Mouse (Mus musculus) limb, embryonic 11.5 days (tissue): ENCODE data around the gene Brd3. TPM values are rescaled to one million over a fixed set of nuclear protein-coding genes. Genes with fewer than 3 reads are reported as not detected.
"Not testable (repeated sequence)": the region's sequence is repeated elsewhere in the genome, so short reads cannot be mapped to it uniquely, and the experiment has no call there.

ENCODE experiments used
- ATAC-seq: fragments of 200-750 bp; cut with Nextera tagmentation; 2 replicates; pipeline ENCODE4 v1.8.0; 2017; ENCODE audit warnings: low read depth; ENCODE audit not compliant: insufficient number of reproducible peaks, low FRiP score, low TSS enrichment
- DNase-seq: peaks from one replicate; pipeline ENCODE4 v3.0.0-alpha.2; 2015; ENCODE audit warnings: low spot score
- H3K27ac ChIP-seq: fragments of 300-500 bp; sonication (generic); replicated peaks from 2 replicates; pipeline ENCODE4 v1.5.1; 2014; ENCODE audit warnings: low read depth, mild to moderate bottlenecking, low read length
- H3K27me3 ChIP-seq: fragments of 300-500 bp; sonication (generic); 2 replicates; pipeline ENCODE4 v1.6.1; 2014; ENCODE audit warnings: mild to moderate bottlenecking, low read length, mixed read lengths; ENCODE audit not compliant: control insufficient read depth, insufficient read depth
- H3K36me3 ChIP-seq: fragments of 300-500 bp; sonication (generic); 2 replicates; pipeline ENCODE4 v1.6.1; 2014; ENCODE audit warnings: mild to moderate bottlenecking, low read length, moderate library complexity, mixed read lengths; ENCODE audit not compliant: control insufficient read depth, insufficient read depth
- H3K4me1 ChIP-seq: fragments of 300-500 bp; sonication (generic); 2 replicates; pipeline ENCODE4 v1.6.1; 2014; ENCODE audit warnings: low read length, mixed read lengths; ENCODE audit not compliant: control insufficient read depth, insufficient read depth
- H3K4me2 ChIP-seq: fragments of 300-500 bp; sonication (generic); 2 replicates; pipeline ENCODE4 v1.6.1; 2014; ENCODE audit warnings: low read depth, mild to moderate bottlenecking, moderate library complexity; ENCODE audit not compliant: severe bottlenecking
- H3K4me3 ChIP-seq: fragments of 300-500 bp; sonication (generic); 2 replicates; pipeline ENCODE4 v1.5.1; 2014; ENCODE audit warnings: low read depth, low read length
- H3K9ac ChIP-seq: fragments of 300-500 bp; sonication (generic); 2 replicates; pipeline ENCODE4 v1.6.1; 2014; ENCODE audit warnings: mild to moderate bottlenecking, low read length
- H3K9me3 ChIP-seq: fragments of 300-500 bp; sonication (generic); 2 replicates; pipeline ENCODE4 v1.6.1; 2016; ENCODE audit warnings: low read length; ENCODE audit not compliant: control insufficient read depth
- WGBS: fragments of 180-500 bp; shearing (Covaris S2); extraction: QIAGEN DNeasy Blood & Tissue Kit; methylation state at CpG from one replicate; pipeline ENCODE4 v1.1.7; 2014; 5-methylcytosine and 5-hydroxymethylcytosine counted together
- polyA plus RNA-seq: library from polyadenylated mRNA; unstranded; fragments of >200 nt; fragmentation: Nextera tagmentation; extraction: Ambion mirVana; gene quantifications from 2 replicates; pipeline ENCODE4 v1.2.1, GENCODE M21; 2014

Brd3 gene
- polyA plus RNA-seq, 1 experiment from 2014 or later, result 223 TPM

DNA sequence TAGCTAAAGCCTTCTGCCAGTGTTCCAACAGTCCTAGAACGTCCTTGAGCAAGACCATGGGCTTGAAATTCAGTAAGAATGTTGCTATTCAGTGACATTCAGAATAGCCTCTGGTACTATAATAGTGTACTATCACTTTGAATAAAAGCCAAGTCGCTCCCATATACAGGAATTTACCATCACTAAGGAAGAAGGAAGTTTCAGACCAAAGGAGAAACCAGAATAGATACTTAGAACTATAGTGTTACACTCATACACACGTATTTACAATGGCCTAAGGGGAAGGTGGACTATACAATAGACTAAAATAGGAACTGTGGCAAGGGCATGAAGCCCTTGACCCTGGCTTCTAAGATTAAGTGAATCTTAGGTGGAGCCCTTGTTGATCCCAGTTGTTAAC is 38.1 kb upstream of the Brd3 start:
- not testable (repeated sequence) for H3K4me3 ChIP-seq, H3K36me3 ChIP-seq, DNase-seq, H3K27me3 ChIP-seq, H3K4me1 ChIP-seq, H3K9ac ChIP-seq, H3K4me2 ChIP-seq, H3K9me3 ChIP-seq, H3K27ac ChIP-seq, ATAC-seq
- 77% methylated on average over 3 of the region's 3 CpGs for WGBS

- 85% methylated on average over 6 of the region's 6 CpGs for WGBS
- no peaks in the 10 kb centered on the region for H3K27me3 ChIP-seq
- no peak overlapping the region for H3K4me2 ChIP-seq
- H3K4me3 ChIP-seq, result no peak overlapping the region
- H3K4me1 ChIP-seq, result peaks cover 5% of the 10 kb centered on the region
- H3K36me3 ChIP-seq, result no peaks in the 10 kb centered on the region
- no peaks in the 10 kb centered on the region; the same call in 1 of the 2 replicates for H3K9me3 ChIP-seq
- ATAC-seq, result no peak
- DNase-seq, result no peak
- H3K27ac ChIP-seq, result no peak overlapping the region
- no peak overlapping the region for H3K9ac ChIP-seq
Observed at GRCm38 (mm10) chr2:27544613-27545012, 37.2 kb upstream of the Brd3 start.

GRCm38 (mm10) chr2:27541225-27541624 is 33.8 kb upstream of the Brd3 start:
- Histone ChIP-seq H3K9ac (peak overlapping the region; percentile 8; the same call in 1 of the 2 replicates), H3K4me3 (no peak overlapping the region), H3K27ac (no peak overlapping the region), H3K36me3 (no peaks in the 10 kb centered on the region), H3K4me1 (peaks cover 5% of the 10 kb centered on the region), H3K9me3 (no peaks in the 10 kb centered on the region; the same call in 1 of the 2 replicates), H3K27me3 (no peaks in the 10 kb centered on the region), H3K4me2 (no peak overlapping the region)
- no peak for DNase-seq
- 91% methylated on average over 3 of the region's 3 CpGs for WGBS
- no peak for ATAC-seq

DNA sequence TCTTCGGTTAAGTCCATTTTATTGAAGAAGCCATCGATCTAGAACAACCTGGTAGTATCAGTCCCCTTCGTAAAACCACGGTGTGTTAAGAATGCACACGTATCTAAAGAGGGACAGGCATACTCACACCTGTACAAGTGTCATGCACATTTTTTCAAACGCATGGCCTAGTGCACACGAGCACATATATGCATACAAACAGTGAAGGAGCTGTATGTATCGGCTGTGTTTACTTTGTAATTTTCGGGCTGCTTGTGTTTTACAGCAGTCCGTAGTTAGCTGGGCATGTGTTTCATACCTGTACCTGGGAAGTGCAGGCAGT is 33.0 kb upstream of the Brd3 start:
- H3K9ac ChIP-seq, result peak overlapping the region; percentile 53
- WGBS, result 29% methylated on average over 10 of the region's 10 CpGs
- peaks cover 6% of the 10 kb centered on the region; the same call in 1 of the 2 replicates for H3K36me3 ChIP-seq
- H3K27me3 ChIP-seq, result no peaks in the 10 kb centered on the region
- peak overlapping the region; percentile 43; the same call in 1 of the 2 replicates for H3K27ac ChIP-seq
- ATAC-seq (no peak; the same call in 1 of the 2 replicates), DNase-seq (no peak)
- H3K4me1 ChIP-seq, result peaks cover 5% of the 10 kb centered on the region
- H3K9me3 ChIP-seq, result no peaks in the 10 kb centered on the region; the same call in 1 of the 2 replicates
- peak overlapping the region; percentile 50 for H3K4me2 ChIP-seq
- H3K4me3 ChIP-seq, result peak overlapping the region; percentile 16

GRCm38 (mm10) chr2:27539772-27540514 is 32.5 kb upstream of the Brd3 start:
- H3K4me3 ChIP-seq, result peak overlapping the region; percentile 16
- ATAC-seq (peak; percentile 98), DNase-seq (peak; percentile 95)
- peaks cover 5% of the 10 kb centered on the region for H3K4me1 ChIP-seq
- peak overlapping the region; percentile 43; the same call in 1 of the 2 replicates for H3K27ac ChIP-seq
- peaks cover 6% of the 10 kb centered on the region; the same call in 1 of the 2 replicates for H3K36me3 ChIP-seq
- H3K9me3 ChIP-seq, result no peaks in the 10 kb centered on the region; the same call in 1 of the 2 replicates
- peak overlapping the region; percentile 53 for H3K9ac ChIP-seq
- H3K27me3 ChIP-seq, result no peaks in the 10 kb centered on the region
- H3K4me2 ChIP-seq, result peak overlapping the region; percentile 50
- WGBS, result under 1% methylated on average over 46 of the region's 46 CpGs

DNA sequence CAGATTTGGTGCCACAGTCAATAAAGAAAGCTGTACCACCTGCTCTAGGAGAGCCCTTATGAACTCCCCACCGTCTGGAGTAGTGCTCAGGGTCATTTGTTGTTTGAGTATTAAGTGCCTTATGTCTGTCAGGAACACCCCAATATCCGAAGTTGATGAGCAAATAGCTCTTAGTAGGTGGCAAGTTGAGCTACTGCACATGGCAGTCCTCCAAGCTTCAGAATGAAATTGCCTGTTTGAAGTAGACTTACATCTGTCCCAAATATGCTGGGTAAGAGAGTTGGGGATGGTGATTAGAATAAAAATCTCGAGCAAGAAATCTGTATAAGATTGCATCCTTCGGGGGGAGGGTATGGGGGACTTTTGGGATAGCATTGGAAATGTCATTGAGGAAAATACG is 31.9 kb upstream of the Brd3 start:
- Histone ChIP-seq H3K4me3 (no peak overlapping the region), H3K36me3 (peaks cover 9% of the 10 kb centered on the region), H3K27ac (no peak overlapping the region), H3K4me2 (peak overlapping the region; percentile 16; the same call in 1 of the 2 replicates), H3K4me1 (peaks cover 5% of the 10 kb centered on the region), H3K9me3 (no peaks in the 10 kb centered on the region; the same call in 1 of the 2 replicates), H3K9ac (peak overlapping the region; percentile 28; the same call in 1 of the 2 replicates), H3K27me3 (no peaks in the 10 kb centered on the region)
- 20% methylated on average over 5 of the region's 5 CpGs for WGBS
- ATAC-seq, result 0 out of 2 replicates have a peak, but pooled peaks have one; percentile 2
- peak; percentile 38 for DNase-seq

DNA sequence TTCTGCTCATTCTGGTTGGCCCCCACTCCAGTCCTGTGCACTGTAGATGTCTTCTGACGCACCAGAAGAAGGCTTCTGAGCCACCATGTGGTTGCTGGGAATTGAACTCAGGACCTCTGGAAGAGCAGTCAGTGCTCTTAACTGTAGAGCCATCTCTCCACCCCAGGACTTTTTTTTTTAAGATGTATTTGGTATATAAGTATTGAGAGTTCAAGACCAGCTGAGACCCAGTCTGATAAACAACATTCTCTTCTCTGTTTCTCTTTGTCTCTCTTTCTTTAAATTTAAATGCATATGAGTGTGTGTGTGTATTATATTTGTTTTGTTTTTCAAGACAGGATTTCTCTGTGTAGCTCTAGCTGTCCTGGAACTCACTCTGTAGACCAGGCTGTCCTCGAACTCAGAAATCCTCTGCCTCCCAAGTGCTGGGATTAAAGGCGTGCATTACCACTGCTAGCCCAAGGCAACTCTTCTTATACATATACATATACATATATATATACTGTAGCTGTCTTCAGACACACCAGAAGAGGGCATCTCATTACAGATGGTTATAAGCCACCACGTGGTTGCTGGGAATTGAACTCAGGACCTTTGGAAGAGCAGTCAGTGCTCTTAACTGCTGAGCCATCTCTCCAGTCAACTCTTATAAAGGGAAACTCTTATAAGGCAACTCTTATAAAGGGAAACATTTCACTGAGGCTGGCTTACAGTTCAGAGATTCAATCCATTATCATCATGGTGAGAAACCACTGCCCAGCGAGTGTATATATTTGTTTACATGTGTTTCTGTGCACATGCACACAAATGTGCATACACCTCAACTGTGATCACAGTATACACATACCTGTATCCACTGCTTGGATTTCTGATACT is 31.2 kb upstream of the Brd3 start:
- H3K27ac ChIP-seq, ATAC-seq, H3K4me3 ChIP-seq, H3K27me3 ChIP-seq, H3K4me1 ChIP-seq, H3K9me3 ChIP-seq, H3K9ac ChIP-seq, DNase-seq: not testable (repeated sequence)
- peaks cover 15% of the 10 kb centered on the region for H3K36me3 ChIP-seq
- WGBS, result 67% methylated on average over 5 of the region's 5 CpGs
- H3K4me2 ChIP-seq, result peak overlapping the region; percentile 16; the same call in 1 of the 2 replicates

GRCm38 (mm10) chr2:27518283-27518682 is 10.8 kb upstream of the Brd3 start:
- peaks cover 16% of the 10 kb centered on the region; the same call in 1 of the 2 replicates for H3K36me3 ChIP-seq
- no peak for DNase-seq
- WGBS, result 96% methylated on average over 3 of the region's 3 CpGs
- H3K4me2 ChIP-seq, result no peak overlapping the region
- H3K4me1 ChIP-seq, result peaks cover 21% of the 10 kb centered on the region
- H3K9ac ChIP-seq, result no peak overlapping the region
- no peak for ATAC-seq
- no peak overlapping the region for H3K4me3 ChIP-seq
- H3K9me3 ChIP-seq, result no peaks in the 10 kb centered on the region
- H3K27me3 ChIP-seq, result no peaks in the 10 kb centered on the region
- no peak overlapping the region for H3K27ac ChIP-seq
